Mouse (Mus musculus): ENCODE data around the gene C9.

- no peak for TF ChIP-seq CTCF (IDR thresholded peaks at IDR 0.05; ENCODE audit: insufficient read depth, low read depth, low read length)
- TF ChIP-seq POLR2A (IDR thresholded peaks at IDR 0.05; ENCODE audit: insufficient read depth, low read depth, low read length): no peak
Measured at GRCm38 (mm10) chr15:6468845-6469244, 23.7 kb downstream of the C9 start.
